Mouse (Mus musculus): Measurements from ENCODE around the gene Tex2. TPM values are rescaled to one million over a fixed set of nuclear protein-coding genes. Genes with fewer than 3 reads are reported as not detected.
"Not testable (repeated sequence)": the region's sequence is repeated elsewhere in the genome, so short reads cannot be mapped to it uniquely, and the experiment has no call there.

Gene Tex2
- polyA plus RNA-seq, 1 experiment = 13.3 TPM

GRCm38 (mm10) chr11:106492984-106493669 lies 120.1 kb downstream of the Tex2 start:
- H3K4me3 ChIP-seq (ENCODE audit: insufficient read depth, low read length) = no peak overlapping the region
- no peaks in the 10 kb centered on the region for H3K4me1 ChIP-seq (ENCODE audit: control insufficient read depth, insufficient read depth, low read length)
- TF ChIP-seq POLR2A (IDR thresholded peaks at IDR 0.05; ENCODE audit: low read depth, low read length) = no peak
- no peak for TF ChIP-seq CTCF (IDR thresholded peaks at IDR 0.05; ENCODE audit: borderline replicate concordance, insufficient read depth, low read length)
- no peak overlapping the region for H3K27ac ChIP-seq (ENCODE audit: insufficient read depth, low read length)

GRCm38 (mm10) chr11:106491393-106491792 lies 121.8 kb downstream of the Tex2 start:
- H3K4me3 ChIP-seq (ENCODE audit: insufficient read depth, low read length) = no peak overlapping the region
- TF ChIP-seq CTCF (IDR thresholded peaks at IDR 0.05; ENCODE audit: borderline replicate concordance, insufficient read depth, low read length) = peak; percentile 18; the same call in 1 of the 2 replicates
- TF ChIP-seq POLR2A (IDR thresholded peaks at IDR 0.05; ENCODE audit: low read depth, low read length) = no peak
- no peak overlapping the region for H3K27ac ChIP-seq (ENCODE audit: insufficient read depth, low read length)
- no peaks in the 10 kb centered on the region for H3K4me1 ChIP-seq (ENCODE audit: control insufficient read depth, insufficient read depth, low read length)

GRCm38 (mm10) chr11:106490600-106490999 lies 122.6 kb downstream of the Tex2 start:
- not testable (repeated sequence) for H3K27ac ChIP-seq (ENCODE audit: insufficient read depth, low read length); H3K4me1 ChIP-seq (ENCODE audit: control insufficient read depth, insufficient read depth, low read length); H3K4me3 ChIP-seq (ENCODE audit: insufficient read depth, low read length)

GRCm38 (mm10) chr11:106490057-106490456 lies 123.2 kb downstream of the Tex2 start:
- Histone ChIP-seq H3K4me3 (ENCODE audit: insufficient read depth, low read length) (no peak overlapping the region), H3K4me1 (ENCODE audit: control insufficient read depth, insufficient read depth, low read length) (no peaks in the 10 kb centered on the region), H3K27ac (ENCODE audit: insufficient read depth, low read length) (no peak overlapping the region)
- TF ChIP-seq POLR2A (IDR thresholded peaks at IDR 0.05; ENCODE audit: low read depth, low read length) (no peak), CTCF (IDR thresholded peaks at IDR 0.05; ENCODE audit: borderline replicate concordance, insufficient read depth, low read length) (no peak)

- H3K4me3 ChIP-seq (ENCODE audit: insufficient read depth, low read length) = no peak overlapping the region
- no peak for TF ChIP-seq POLR2A (IDR thresholded peaks at IDR 0.05; ENCODE audit: low read depth, low read length)
- no peak for TF ChIP-seq CTCF (IDR thresholded peaks at IDR 0.05; ENCODE audit: borderline replicate concordance, insufficient read depth, low read length)
- H3K4me1 ChIP-seq (ENCODE audit: control insufficient read depth, insufficient read depth, low read length) = no peaks in the 10 kb centered on the region
- H3K27ac ChIP-seq (ENCODE audit: insufficient read depth, low read length) = no peak overlapping the region
Observed at GRCm38 (mm10) chr11:106489036-106489693, 124.1 kb downstream of the Tex2 start.

GRCm38 (mm10) chr11:106488126-106488561 lies 125.1 kb downstream of the Tex2 start:
- Histone ChIP-seq H3K27ac (ENCODE audit: insufficient read depth, low read length) (peak overlapping the region; percentile 41; the same call in 1 of the 2 replicates), H3K4me3 (ENCODE audit: insufficient read depth, low read length) (peak overlapping the region; percentile 24), H3K4me1 (ENCODE audit: control insufficient read depth, insufficient read depth, low read length) (no peaks in the 10 kb centered on the region)
- TF ChIP-seq POLR2A (IDR thresholded peaks at IDR 0.05; ENCODE audit: low read depth, low read length) = no peak

- TF ChIP-seq CTCF (IDR thresholded peaks at IDR 0.05; ENCODE audit: borderline replicate concordance, insufficient read depth, low read length) (no peak), POLR2A (IDR thresholded peaks at IDR 0.05; ENCODE audit: low read depth, low read length) (peak; percentile 96)
- Histone ChIP-seq H3K27ac (ENCODE audit: insufficient read depth, low read length) (peak within 1 kb of the TSS; percentile 41; the same call in 1 of the 2 replicates), H3K4me1 (ENCODE audit: control insufficient read depth, insufficient read depth, low read length) (peaks cover 1% of the 10 kb centered on the region)
Observed at GRCm38 (mm10) chr11:106487733-106488115, 125.5 kb downstream of the Tex2 start, which contains the start of gene Ern1. Gene Ern1 (minus strand): TSS chr11:106487852.

GRCm38 (mm10) chr11:106486866-106487732 lies 126.1 kb downstream of the Tex2 start:
- Histone ChIP-seq H3K4me3 (ENCODE audit: insufficient read depth, low read length) (peak overlapping the region; percentile 96), H3K27ac (ENCODE audit: insufficient read depth, low read length) (no peak overlapping the region), H3K4me1 (ENCODE audit: control insufficient read depth, insufficient read depth, low read length) (peaks cover 2% of the 10 kb centered on the region)
- TF ChIP-seq CTCF (IDR thresholded peaks at IDR 0.05; ENCODE audit: borderline replicate concordance, insufficient read depth, low read length) (no peak), POLR2A (IDR thresholded peaks at IDR 0.05; ENCODE audit: low read depth, low read length) (no peak)

More at GRCm38 (mm10) chr11:106487733-106488115, 125.5 kb downstream of the Tex2 start, which contains the start of gene Ern1:
- H3K4me3 ChIP-seq (ENCODE audit: insufficient read depth, low read length) = peak within 1 kb of the TSS; percentile 96

GRCm38 (mm10) chr11:106486042-106486865 lies 127.0 kb downstream of the Tex2 start:
- Histone ChIP-seq H3K27ac (ENCODE audit: insufficient read depth, low read length) (no peak overlapping the region), H3K4me1 (ENCODE audit: control insufficient read depth, insufficient read depth, low read length) (peaks cover 2% of the 10 kb centered on the region), H3K4me3 (ENCODE audit: insufficient read depth, low read length) (peak overlapping the region; percentile 96)
- TF ChIP-seq POLR2A (IDR thresholded peaks at IDR 0.05; ENCODE audit: low read depth, low read length) (no peak), CTCF (IDR thresholded peaks at IDR 0.05; ENCODE audit: borderline replicate concordance, insufficient read depth, low read length) (no peak)

All from embryonic fibroblast, embryonic 13.5 days (primary cell).